Mouse (Mus musculus): ENCODE results near the gene Rasa4. TPM values are rescaled to one million over a fixed set of nuclear protein-coding genes. Genes with fewer than 3 reads are reported as not detected.

Rasa4 gene
- polyA plus RNA-seq, 1 experiment from 2014 or later: 4.7 TPM

Small RNAs within 50 kb of the gene (microRNA-seq; reads per million reads assigned to microRNA genes)
- not detected for gene Mir7035

Other genes with a start within 250 kb of the Rasa4 start
- 28.9 and 30.5 TPM in 2 replicates for gene Hspb1, start 196.0 kb upstream of the Rasa4 start, polyA plus RNA-seq (2014; fragmentation: Nextera tagmentation; extraction: Ambion mirVana)
- gene Ywhag, start 149.3 kb upstream of the Rasa4 start, polyA plus RNA-seq (2014; fragmentation: Nextera tagmentation; extraction: Ambion mirVana): 191 and 196 TPM in 2 replicates
- gene Ssc4d, start 109.4 kb upstream of the Rasa4 start, polyA plus RNA-seq (2014; fragmentation: Nextera tagmentation; extraction: Ambion mirVana): 1.8 TPM in 2 replicates
- gene Zp3, start 103.8 kb upstream of the Rasa4 start, polyA plus RNA-seq (2014; fragmentation: Nextera tagmentation; extraction: Ambion mirVana): not detected in 2 replicates
- 31.4 and 31.8 TPM in 2 replicates for gene Dtx2, start 89.1 kb upstream of the Rasa4 start, polyA plus RNA-seq (2014; fragmentation: Nextera tagmentation; extraction: Ambion mirVana)
- 0.31 and 0.47 TPM in 2 replicates for gene Upk3b, start 45.4 kb upstream of the Rasa4 start, polyA plus RNA-seq (2014; fragmentation: Nextera tagmentation; extraction: Ambion mirVana)
- 3.1 and 4.4 TPM in 2 replicates for gene Upk3bl, start 29.4 kb upstream of the Rasa4 start, polyA plus RNA-seq (2014; fragmentation: Nextera tagmentation; extraction: Ambion mirVana)
- 236 and 251 TPM in 2 replicates for gene Polr2j, start 32.7 kb downstream of the Rasa4 start, polyA plus RNA-seq (2014; fragmentation: Nextera tagmentation; extraction: Ambion mirVana)
- gene Lrwd1, start 52.2 kb downstream of the Rasa4 start, polyA plus RNA-seq (2014; fragmentation: Nextera tagmentation; extraction: Ambion mirVana): 40.5 and 45.3 TPM in 2 replicates
- 21.1 and 25.9 TPM in 2 replicates for gene Alkbh4, start 52.2 kb downstream of the Rasa4 start, polyA plus RNA-seq (2014; fragmentation: Nextera tagmentation; extraction: Ambion mirVana)
- gene Orai2, start 86.8 kb downstream of the Rasa4 start, polyA plus RNA-seq (2014; fragmentation: Nextera tagmentation; extraction: Ambion mirVana): 7.6 and 10.6 TPM in 2 replicates
- gene Prkrip1, start 115.0 kb downstream of the Rasa4 start, polyA plus RNA-seq (2014; fragmentation: Nextera tagmentation; extraction: Ambion mirVana): 76.5 and 76.8 TPM in 2 replicates
- 16.3 and 17.3 TPM in 2 replicates for gene Sh2b2, start 162.6 kb downstream of the Rasa4 start, polyA plus RNA-seq (2014; fragmentation: Nextera tagmentation; extraction: Ambion mirVana)

Measured in neural tube, embryonic 11.5 days (tissue).